ENCODE assay signal across 11 mouse cellular contexts in the genomic region with DNA sequence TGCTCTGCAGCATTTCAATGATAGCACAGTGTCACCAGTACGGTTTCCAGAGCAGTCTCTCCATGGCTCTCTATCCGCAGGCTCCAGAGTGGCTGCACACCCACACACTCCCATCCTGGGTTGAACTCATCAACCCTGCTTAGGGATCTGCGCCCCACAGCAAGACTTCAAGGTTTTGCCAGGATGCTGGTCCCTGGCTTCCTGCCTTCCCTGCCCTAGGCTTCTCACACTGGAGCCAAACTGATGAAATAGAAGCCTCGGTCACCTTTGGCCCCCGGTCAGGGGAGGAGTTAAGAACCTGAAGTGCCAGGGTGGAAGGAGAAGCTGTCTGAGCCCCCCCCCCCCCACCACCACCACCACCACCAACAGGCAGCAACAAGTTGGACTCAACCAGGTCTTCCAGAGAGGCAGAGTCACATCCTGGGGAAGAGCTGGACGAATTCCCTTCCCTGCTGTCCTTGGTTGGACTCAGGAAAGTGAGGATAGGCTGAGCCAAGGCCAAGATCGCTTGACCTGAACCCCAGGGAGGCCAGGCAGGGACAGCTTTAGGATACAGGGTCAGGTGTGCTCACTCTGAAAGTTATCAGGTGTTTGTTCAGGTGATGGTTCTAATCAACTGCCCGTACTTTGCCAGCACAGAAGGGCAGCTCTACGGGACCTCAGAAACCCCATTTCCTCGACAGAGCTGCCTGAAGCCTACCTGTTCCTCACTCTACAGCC. TPM values are rescaled to one million over a fixed set of nuclear protein-coding genes. Genes with fewer than 3 reads are reported as not detected.
"Had no signal": no experiment of that assay in that cellular context is flagged by ENCODE, and none has a peak within 500 bp of the region (broad histone marks: within the 10 kb centered on the region; RNA-seq: fewer than 3 reads in every experiment).

No protein-coding gene starts in this region.

- H3K27ac ChIP-seq: hindbrain, embryonic 14.5 days; intestine, embryonic 15.5 days; kidney, postnatal 0 days; layer of hippocampus, adult 2 months; limb, embryonic 13.5 days; liver, embryonic 13.5 days; midbrain, embryonic 13.5 days had no signal

- H3K9ac ChIP-seq: hindbrain, embryonic 14.5 days; intestine, embryonic 15.5 days; limb, embryonic 13.5 days; liver, embryonic 13.5 days; midbrain, embryonic 13.5 days had no signal

- H3K4me2 ChIP-seq: hindbrain, embryonic 14.5 days; intestine, embryonic 15.5 days; limb, embryonic 13.5 days; liver, embryonic 13.5 days; midbrain, embryonic 13.5 days had no signal

- H3K9me3 ChIP-seq: intestine, embryonic 15.5 days; limb, embryonic 13.5 days; liver, embryonic 13.5 days; midbrain, embryonic 13.5 days had no signal

- ATAC-seq: intestine, embryonic 15.5 days; midbrain, embryonic 13.5 days had no signal

- H3K4me3 ChIP-seq: intestine, embryonic 15.5 days; layer of hippocampus, adult 2 months; limb, embryonic 13.5 days; liver, embryonic 13.5 days; midbrain, embryonic 13.5 days had no signal

- DNase-seq: left cerebral cortex, postnatal 4 days; liver, embryonic 13.5 days; lung, adult 18-20 months; right cerebral cortex, postnatal 25 days; thymus, postnatal 36 days had no signal

- H3K36me3 ChIP-seq: intestine, embryonic 15.5 days; limb, embryonic 13.5 days; liver, embryonic 13.5 days; midbrain, embryonic 13.5 days had no signal

RNA-seq across cellular contexts. Expression of gene Cryaa, which starts 46.4 kb away (rescaled TPM):
- polyA plus RNA-seq: limb, embryonic 13.5 days; liver, embryonic 13.5 days; midbrain, embryonic 13.5 days had no signal
